Mouse (Mus musculus): ENCODE results near the gene Brpf1.

Gene Brpf1

GRCm38 (mm10) chr6:113306986-113307349 lies at the start of gene Brpf1:
TSS of gene Brpf1 (plus strand) at chr6:113307137.
- DNase-seq (ENCODE audit: low read depth, low spot score): no peak

DNA sequence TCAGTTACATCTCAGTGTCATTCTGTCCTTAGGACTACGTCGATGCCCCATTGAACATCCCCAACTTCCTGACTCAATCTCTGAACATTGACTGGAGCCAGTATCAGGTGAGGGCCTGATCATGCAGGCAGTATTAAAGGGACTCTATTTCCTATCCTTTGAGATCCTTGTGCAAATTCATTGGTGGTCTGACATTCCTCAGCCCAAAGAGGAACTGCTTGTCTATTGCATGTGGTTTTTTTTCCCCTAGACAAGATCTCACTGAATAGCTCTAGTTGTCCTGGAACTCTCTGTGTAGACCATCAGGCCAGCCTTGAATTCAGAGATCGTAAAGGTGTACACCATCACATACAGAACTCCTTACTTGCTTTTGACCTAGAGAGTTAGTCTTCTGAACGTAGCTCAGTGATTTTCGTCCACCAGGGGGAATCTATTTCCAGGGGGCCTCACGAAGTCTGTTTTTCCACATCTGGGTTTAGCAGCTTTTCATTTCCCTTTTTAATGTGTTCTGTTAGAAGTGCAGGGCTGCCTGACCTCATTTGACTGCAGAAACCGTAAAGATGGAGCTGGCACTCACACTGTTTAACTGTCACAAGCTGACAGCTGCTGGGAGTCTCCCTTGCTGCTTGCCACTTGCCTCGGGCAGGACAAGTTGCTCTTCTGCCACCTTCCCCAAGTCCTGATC lies 45.6 kb upstream of the Brpf1 start:
- no peak for DNase-seq (ENCODE audit: low read depth, low spot score)

GRCm38 (mm10) chr6:113263531-113263930 lies 43.4 kb upstream of the Brpf1 start:
- DNase-seq (ENCODE audit: low read depth, low spot score): no peak

GRCm38 (mm10) chr6:113264429-113264828 lies 42.5 kb upstream of the Brpf1 start:
- no peak for DNase-seq (ENCODE audit: low read depth, low spot score)

DNA sequence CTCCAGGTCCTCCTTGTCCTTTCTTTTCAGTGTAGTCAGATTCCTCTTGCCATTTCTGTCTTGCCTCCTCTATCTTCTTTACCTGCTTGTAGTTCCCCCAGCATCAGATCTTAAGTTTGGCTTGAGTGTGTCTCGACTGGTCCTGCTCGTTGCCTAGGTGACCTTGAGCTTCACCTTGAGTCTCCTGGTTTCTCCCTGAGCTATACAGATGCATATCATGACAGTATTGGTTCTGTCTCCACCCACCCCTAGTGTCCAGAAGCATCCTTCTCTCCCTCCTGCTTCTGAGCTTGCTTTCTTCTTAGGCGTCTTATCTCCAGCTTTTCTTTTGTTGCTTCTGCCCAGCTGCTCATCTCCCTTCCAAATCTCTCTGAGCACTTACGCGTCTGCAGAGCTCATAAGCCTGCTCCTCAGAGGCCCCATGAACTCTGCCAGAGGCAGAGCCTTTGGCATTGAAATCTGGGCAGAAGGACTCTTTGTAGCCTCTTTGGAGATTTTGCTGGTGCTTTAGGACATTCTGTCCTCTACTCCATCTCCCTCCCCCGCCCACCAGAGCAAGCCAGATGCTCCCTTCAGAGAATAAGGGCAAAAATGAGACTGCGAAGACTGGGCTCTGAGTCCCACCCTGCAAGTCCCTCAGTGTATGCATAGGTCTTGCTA lies 39.8 kb upstream of the Brpf1 start:
- DNase-seq (ENCODE audit: low read depth, low spot score): no peak

- DNase-seq (ENCODE audit: low read depth, low spot score): no peak
Measured at GRCm38 (mm10) chr6:113267988-113268387, 38.9 kb upstream of the Brpf1 start.

GRCm38 (mm10) chr6:113272365-113272764 lies 34.6 kb upstream of the Brpf1 start:
- no peak for DNase-seq (ENCODE audit: low read depth, low spot score)

DNA sequence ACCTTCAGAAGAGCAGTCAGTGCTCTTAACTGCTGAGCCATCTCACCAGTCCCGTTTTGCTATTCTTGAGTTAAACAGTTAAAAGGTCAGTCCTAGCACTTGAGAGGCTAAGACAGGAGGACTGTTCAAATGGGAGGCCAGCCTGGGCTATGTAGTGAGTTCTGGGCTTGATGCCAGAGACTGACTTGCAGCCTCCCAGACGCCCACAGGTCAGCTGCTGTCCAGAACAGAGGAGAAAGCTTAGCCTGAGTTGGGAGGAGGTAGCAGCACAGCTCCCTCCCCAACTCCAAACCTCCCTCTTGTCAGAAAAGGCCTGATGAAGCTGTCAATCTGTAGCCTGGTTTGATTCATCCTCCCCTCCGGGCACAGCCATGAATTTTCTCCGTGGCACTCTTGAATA lies 30.1 kb upstream of the Brpf1 start:
- no peak for DNase-seq (ENCODE audit: low read depth, low spot score)

- DNase-seq (ENCODE audit: low read depth, low spot score): no peak
Measured at GRCm38 (mm10) chr6:113281676-113282075, 25.3 kb upstream of the Brpf1 start.

DNA sequence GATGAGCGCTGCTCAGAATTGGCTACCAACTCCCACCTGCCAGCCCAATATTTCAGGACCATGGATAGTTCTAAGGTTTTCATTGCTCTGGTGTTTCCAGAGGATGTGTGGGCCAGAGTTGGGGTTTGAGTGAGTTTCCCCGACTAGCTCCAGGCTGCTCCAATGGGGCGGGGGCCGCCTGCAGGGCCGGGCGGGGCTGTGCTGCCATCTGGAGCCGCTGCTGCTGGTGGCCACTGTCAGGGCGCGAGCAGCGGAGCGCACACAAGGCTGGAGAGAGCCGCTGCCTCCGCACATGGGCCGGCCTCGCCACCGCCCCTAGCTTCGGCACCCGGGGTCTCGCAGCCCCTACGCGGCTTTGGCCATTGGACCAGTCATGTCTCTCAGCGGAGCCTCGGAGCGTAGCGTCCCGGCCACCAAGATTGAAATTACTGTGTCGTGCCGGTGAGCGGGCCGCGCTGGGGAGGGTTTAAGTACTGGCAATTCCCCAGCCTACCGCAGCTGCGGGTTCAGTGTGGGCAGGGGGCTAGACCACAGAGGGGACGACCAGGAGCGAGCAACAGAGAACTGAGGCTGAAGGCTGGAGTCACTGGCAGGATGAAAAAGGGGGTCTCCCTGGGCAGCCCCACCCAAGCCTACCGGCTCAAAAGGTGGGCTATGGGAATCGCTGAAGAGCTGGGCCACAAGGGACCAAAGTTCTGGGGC lies 24.7 kb upstream of the Brpf1 start, which contains the start of gene Cpne9:
Cpne9 (plus strand) TSS at position 207 of the 702 bp plus-strand sequence.
- no peak for DNase-seq (ENCODE audit: low read depth, low spot score)

DNA sequence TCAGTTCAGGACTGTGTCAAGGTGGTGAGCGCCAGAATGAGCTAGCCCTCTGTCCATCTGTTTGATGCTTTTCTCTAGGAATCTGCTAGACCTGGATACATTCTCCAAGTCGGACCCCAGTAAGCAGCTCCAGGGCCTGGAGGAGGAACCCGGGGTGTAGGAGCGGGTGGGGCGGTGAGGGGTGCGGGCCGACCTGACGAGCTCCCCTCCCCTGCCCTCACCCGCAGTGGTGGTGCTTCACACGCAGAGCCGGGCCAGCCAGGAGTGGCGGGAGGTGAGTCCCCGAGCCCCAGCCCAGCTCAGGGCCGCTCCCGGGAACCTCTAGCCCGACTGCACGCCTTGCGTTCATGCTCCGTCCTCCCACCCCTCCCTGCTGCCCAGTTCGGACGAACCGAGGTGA lies 24.0 kb upstream of the Brpf1 start:
- DNase-seq (ENCODE audit: low read depth, low spot score): no peak

DNA sequence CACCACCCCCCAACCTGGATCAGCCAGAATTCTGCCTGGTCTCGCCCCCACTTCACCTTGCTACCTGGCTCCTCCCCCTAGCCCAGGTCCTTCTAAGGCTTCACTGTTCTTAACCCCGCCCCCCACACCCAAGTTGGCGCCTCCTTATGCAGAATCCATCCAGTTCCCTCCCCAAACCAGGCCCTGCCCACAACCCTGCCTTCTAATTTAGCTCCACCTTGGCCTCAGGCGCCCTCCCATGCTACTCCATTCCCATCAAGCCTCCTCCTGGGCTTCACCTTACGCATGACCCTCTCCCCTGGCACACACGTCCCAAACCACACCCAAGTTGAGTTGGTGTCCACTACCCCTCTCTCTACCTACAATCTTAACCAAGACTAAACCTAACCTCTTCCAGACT lies 23.4 kb upstream of the Brpf1 start:
- no peak for DNase-seq (ENCODE audit: low read depth, low spot score)

DNA sequence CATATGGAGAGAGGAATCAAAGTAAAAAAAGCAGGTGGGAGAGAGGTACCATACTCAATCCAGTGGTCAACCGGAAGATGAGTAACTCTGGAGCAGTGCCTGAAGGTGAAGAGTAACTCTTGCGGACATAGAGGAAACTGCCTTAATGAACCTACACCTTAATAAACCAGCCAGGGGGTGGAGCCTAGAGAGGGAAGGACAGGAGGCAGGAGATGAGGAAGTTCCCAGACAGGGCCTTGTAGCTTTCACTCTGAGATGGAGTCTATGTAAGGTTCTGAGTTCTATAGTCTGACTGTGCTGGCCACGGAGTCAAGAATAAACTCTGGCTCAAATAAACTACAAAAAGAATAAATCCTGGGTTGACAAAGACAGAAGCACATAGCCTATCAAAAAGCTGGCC lies 22.0 kb upstream of the Brpf1 start:
- DNase-seq (ENCODE audit: low read depth, low spot score): no peak

DNA sequence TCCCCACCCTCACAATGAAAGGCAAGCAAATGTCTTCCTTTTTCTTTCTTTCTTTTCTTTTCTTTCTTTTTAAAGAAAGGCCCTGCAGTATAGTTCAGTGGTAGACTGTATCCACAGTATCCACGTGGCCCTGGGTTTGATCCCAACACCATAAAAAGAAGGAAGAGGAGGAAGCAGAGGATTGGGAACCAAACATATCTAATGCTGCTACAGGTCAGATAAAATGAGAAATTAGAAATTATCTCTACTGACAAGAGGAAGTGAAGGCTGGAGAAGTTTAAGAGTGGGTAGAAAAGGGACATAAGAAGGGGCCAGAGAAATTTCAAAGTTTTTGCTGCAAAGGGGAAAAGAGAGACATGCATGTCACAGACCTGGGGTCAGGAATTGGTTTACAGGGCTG lies 20.6 kb upstream of the Brpf1 start:
- no peak for DNase-seq (ENCODE audit: low read depth, low spot score)

DNA sequence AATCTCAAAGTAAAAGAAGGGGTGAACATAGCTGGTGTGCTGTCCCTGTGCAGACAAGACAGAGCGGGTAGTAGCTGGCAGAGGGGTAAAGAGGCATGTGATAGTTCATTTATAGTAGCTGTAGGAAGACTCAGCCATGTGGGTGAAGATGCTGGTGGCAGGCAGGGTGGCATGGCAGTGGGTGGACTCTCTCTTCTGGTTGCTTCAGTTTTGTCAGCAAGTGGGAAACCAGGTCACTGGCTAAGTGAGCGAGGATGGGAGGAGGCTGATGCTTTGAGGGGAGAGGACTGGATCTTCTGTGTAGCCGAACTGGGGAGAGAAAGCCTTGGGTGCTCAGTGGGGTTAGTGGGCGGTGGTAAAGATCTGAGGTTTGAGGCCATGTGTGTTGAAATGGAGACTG lies 19.7 kb upstream of the Brpf1 start:
- no peak for DNase-seq (ENCODE audit: low read depth, low spot score)

- DNase-seq (ENCODE audit: low read depth, low spot score): no peak
Measured at GRCm38 (mm10) chr6:113289346-113289745, 17.6 kb upstream of the Brpf1 start.

- DNase-seq (ENCODE audit: low read depth, low spot score): no peak
Measured at GRCm38 (mm10) chr6:113290346-113290745, 16.6 kb upstream of the Brpf1 start.

DNA sequence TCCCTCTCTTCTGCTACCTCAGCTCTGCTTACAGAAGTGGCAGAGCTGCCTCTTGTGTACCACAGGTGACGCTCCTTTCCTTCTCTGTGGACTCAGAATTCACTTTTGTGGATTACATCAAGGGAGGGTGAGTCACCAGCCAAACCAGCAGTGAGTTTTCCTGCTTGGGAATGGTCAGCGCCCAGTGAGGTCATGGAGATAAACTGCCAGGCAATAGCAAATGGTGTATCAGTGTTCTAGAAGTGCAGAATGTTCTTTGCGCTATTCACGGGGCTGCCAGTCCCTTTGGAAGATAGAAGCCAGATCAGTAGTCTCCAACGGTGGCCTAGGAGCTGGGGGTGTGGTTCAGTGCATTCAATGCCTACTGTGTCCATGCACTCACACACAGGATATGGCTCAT lies 14.0 kb upstream of the Brpf1 start:
- no peak for DNase-seq (ENCODE audit: low read depth, low spot score)

- no peak for DNase-seq (ENCODE audit: low read depth, low spot score)
Measured at GRCm38 (mm10) chr6:113296046-113296445, 10.9 kb upstream of the Brpf1 start.

GRCm38 (mm10) chr6:113296639-113297038 lies 10.3 kb upstream of the Brpf1 start:
- no peak for DNase-seq (ENCODE audit: low read depth, low spot score)

GRCm38 (mm10) chr6:113301350-113301749 lies 5.6 kb upstream of the Brpf1 start:
- DNase-seq (ENCODE audit: low read depth, low spot score): no peak

GRCm38 (mm10) chr6:113302258-113302657 lies 4.7 kb upstream of the Brpf1 start:
- DNase-seq (ENCODE audit: low read depth, low spot score): no peak

Data from retina, postnatal 7 days (tissue).